Comparison of ENCODE assay signal across 22 mouse cellular contexts in genomic region chr8:92569650-92570049, GRCm38 (mm10).
DNase-seq lines count a peak whose midpoint lies in the region; ATAC-seq lines count a peak whose summit lies in the region.
"Had no signal": no experiment of that assay in that cellular context is flagged by ENCODE, and none has a peak within 500 bp of the region (broad histone marks: within the 10 kb centered on the region; RNA-seq: fewer than 3 reads in every experiment).

No protein-coding gene starts in this region.

- peak; percentile 45; the same call in 1 of the 2 replicates for ATAC-seq in hindbrain, embryonic 16.5 days
- ATAC-seq in neural tube, embryonic 14.5 days (ENCODE audit: low read depth): peak; percentile 70; the same call in 1 of the 2 replicates
- ATAC-seq: forebrain, embryonic 16.5 days; intestine, embryonic 15.5 days had no signal

- no peak overlapping the region for H3K4me3 ChIP-seq in hindbrain, embryonic 16.5 days (ENCODE audit: low read length)
- no peak overlapping the region for H3K4me3 ChIP-seq in neural tube, embryonic 14.5 days (ENCODE audit: low read depth, low read length)
- H3K4me3 ChIP-seq: gastrocnemius, adult 2 months; heart, embryonic 13.5 days; intestine, embryonic 15.5 days; limb, embryonic 13.5 days; lung, embryonic 15.5 days; midbrain, embryonic 12.5 days; myocyte had no signal

- WGBS in hindbrain, embryonic 16.5 days: 44% methylated on average over 10 of the region's 10 CpGs
- 31% methylated on average over 10 of the region's 10 CpGs for WGBS in neural tube, embryonic 14.5 days

- no peak overlapping the region for H3K9ac ChIP-seq in hindbrain, embryonic 16.5 days (ENCODE audit: low read depth, low read length)
- H3K9ac ChIP-seq in neural tube, embryonic 14.5 days (replicated peaks; ENCODE audit: low read depth, low read length): no peak overlapping the region
- H3K9ac ChIP-seq: heart, embryonic 13.5 days; intestine, embryonic 15.5 days; limb, embryonic 13.5 days; liver, embryonic 14.5 days; lung, embryonic 15.5 days; midbrain, embryonic 12.5 days had no signal

- no peaks in the 10 kb centered on the region for H3K9me3 ChIP-seq in hindbrain, embryonic 16.5 days (ENCODE audit: control insufficient read depth, low read length)
- H3K9me3 ChIP-seq in neural tube, embryonic 14.5 days (ENCODE audit: control insufficient read depth, low read length): no peaks in the 10 kb centered on the region
- H3K9me3 ChIP-seq: heart, embryonic 13.5 days; intestine, embryonic 15.5 days; limb, embryonic 13.5 days; lung, embryonic 15.5 days; midbrain, embryonic 12.5 days had no signal

- no peak overlapping the region for H3K4me2 ChIP-seq in hindbrain, embryonic 16.5 days (ENCODE audit: low read length)
- peak overlapping the region; percentile 11; the same call in 1 of the 2 replicates for H3K4me2 ChIP-seq in neural tube, embryonic 14.5 days (ENCODE audit: low read depth, low read length)
- H3K4me2 ChIP-seq: heart, embryonic 13.5 days; intestine, embryonic 15.5 days; limb, embryonic 13.5 days; lung, embryonic 15.5 days; midbrain, embryonic 12.5 days had no signal

- H3K27me3 ChIP-seq in hindbrain, embryonic 16.5 days (replicated peaks; ENCODE audit: control insufficient read depth, insufficient read depth, low read length): no peaks in the 10 kb centered on the region
- no peaks in the 10 kb centered on the region for H3K27me3 ChIP-seq in neural tube, embryonic 14.5 days (ENCODE audit: control insufficient read depth, insufficient read depth, low read length)
- H3K27me3 ChIP-seq: heart, embryonic 13.5 days; limb, embryonic 13.5 days; lung, embryonic 15.5 days; midbrain, embryonic 12.5 days had no signal

- no peaks in the 10 kb centered on the region for H3K36me3 ChIP-seq in hindbrain, embryonic 16.5 days (ENCODE audit: control insufficient read depth, insufficient read depth, low read length)
- H3K36me3 ChIP-seq in neural tube, embryonic 14.5 days (ENCODE audit: control insufficient read depth, insufficient read depth, low read length): no peaks in the 10 kb centered on the region
- H3K36me3 ChIP-seq: G1E; heart, embryonic 13.5 days; intestine, embryonic 15.5 days; limb, embryonic 13.5 days; lung, embryonic 15.5 days; midbrain, embryonic 12.5 days had no signal

- no peak overlapping the region for H3K27ac ChIP-seq in hindbrain, embryonic 16.5 days (ENCODE audit: low read depth, low read length)
- no peak overlapping the region for H3K27ac ChIP-seq in neural tube, embryonic 14.5 days (ENCODE audit: low read depth, low read length)
- H3K27ac ChIP-seq: gastrocnemius, adult 2 months; heart, embryonic 13.5 days; intestine, embryonic 15.5 days; limb, embryonic 13.5 days; liver, embryonic 14.5 days; lung, embryonic 15.5 days; macrophage; midbrain, embryonic 12.5 days had no signal

- no peaks in the 10 kb centered on the region for H3K4me1 ChIP-seq in hindbrain, embryonic 16.5 days (ENCODE audit: control insufficient read depth, insufficient read depth, low read depth, low read length)
- H3K4me1 ChIP-seq in neural tube, embryonic 14.5 days (ENCODE audit: control insufficient read depth, insufficient read depth, low read length): no peaks in the 10 kb centered on the region
- H3K4me1 ChIP-seq: heart, embryonic 13.5 days; intestine, embryonic 15.5 days; limb, embryonic 13.5 days; lung, embryonic 15.5 days; midbrain, embryonic 12.5 days had no signal

- peak; percentile 15 to 18 for DNase-seq in cerebellum, postnatal 14 days
- DNase-seq in cerebellum, adult 9-11 months: no peak
- DNase-seq in Muller cell, postnatal 12 days (ENCODE audit: inconsistent ontology term): peak; percentile 17
- no peak for DNase-seq in adrenal gland, adult 18-20 months (ENCODE audit: low spot score in 2 of 2)
- no peak for DNase-seq in gastrocnemius, adult 18-20 months (ENCODE audit: low spot score)
- DNase-seq: adrenal gland, postnatal 25 days; cerebellum, adult 11-12 months; gastrocnemius, adult 2 months; kidney, postnatal 4 days; thymus, postnatal 25 days had no signal

Comparison
In these comparisons a context has a peak if more than half of its experiments do, and no peak if none do; other contexts are left out.
1. DNase-seq: peak in cerebellum, postnatal 14 days (2 of 2) and Muller cell, postnatal 12 days (single experiment); none in cerebellum, adult 9-11 months (single experiment), adrenal gland, adult 18-20 months (0 of 2) and gastrocnemius, adult 18-20 months (single experiment).